9 mouse cellular contexts compared by ENCODE assay signal in genomic region chr17:34411117-34411516, GRCm38 (mm10). TPM values are rescaled to one million over a fixed set of nuclear protein-coding genes. Genes with fewer than 3 reads are reported as not detected.
DNase-seq lines count a peak whose midpoint lies in the region; ATAC-seq and TF ChIP-seq lines count a peak whose summit lies in the region.
"Had no signal": no experiment of that assay in that cellular context is flagged by ENCODE, and none has a peak within 500 bp of the region (broad histone marks: within the 10 kb centered on the region; RNA-seq: fewer than 3 reads in every experiment).

No protein-coding gene starts in this region.

- H3K36me3 ChIP-seq in testis, adult 2 months (ENCODE audit: control insufficient read depth, insufficient read depth, low read length) = no peaks in the 10 kb centered on the region; the same call in 1 of the 2 replicates
- no peaks in the 10 kb centered on the region for H3K36me3 ChIP-seq in liver, embryonic 11.5 days (ENCODE audit: control insufficient read depth, insufficient read depth, low read length)
- no peaks in the 10 kb centered on the region for H3K36me3 ChIP-seq in neural tube, embryonic 14.5 days (ENCODE audit: control insufficient read depth, insufficient read depth, low read length)

- no peaks in the 10 kb centered on the region for H3K4me1 ChIP-seq in testis, adult 2 months (ENCODE audit: control insufficient read depth, insufficient read depth, low read length)
- H3K4me1 ChIP-seq in liver, embryonic 11.5 days (replicated peaks; ENCODE audit: control insufficient read depth, insufficient read depth, low read length) = no peaks in the 10 kb centered on the region
- no peaks in the 10 kb centered on the region for H3K4me1 ChIP-seq in neural tube, embryonic 14.5 days (ENCODE audit: control insufficient read depth, insufficient read depth, low read length)

- H3K9ac ChIP-seq in liver, embryonic 11.5 days (ENCODE audit: low read depth, low read length) = no peak overlapping the region
- H3K9ac ChIP-seq in neural tube, embryonic 14.5 days (replicated peaks; ENCODE audit: low read depth, low read length) = no peak overlapping the region

- no peak overlapping the region for H3K4me3 ChIP-seq in testis, adult 2 months (ENCODE audit: control insufficient read depth, low read depth, low read length)
- no peak overlapping the region for H3K4me3 ChIP-seq in liver, embryonic 11.5 days (ENCODE audit: low read depth, low read length)
- no peak overlapping the region for H3K4me3 ChIP-seq in neural tube, embryonic 14.5 days (ENCODE audit: low read depth, low read length)
- H3K4me3 ChIP-seq: myocyte had no signal

- 22% methylated on average over 6 of the region's 6 CpGs for WGBS in liver, embryonic 11.5 days
- 19% methylated on average over 6 of the region's 6 CpGs for WGBS in neural tube, embryonic 14.5 days

- TF ChIP-seq POLR2A in testis, adult 2 months (IDR thresholded peaks at IDR 0.05; ENCODE audit: control insufficient read depth, low read depth, low read length) = no peak

- H3K4me2 ChIP-seq in liver, embryonic 11.5 days = no peak overlapping the region
- no peak overlapping the region for H3K4me2 ChIP-seq in neural tube, embryonic 14.5 days (ENCODE audit: low read depth, low read length)

- peak; percentile 78 for TF ChIP-seq CTCF in testis, adult 2 months (IDR thresholded peaks at IDR 0.05; ENCODE audit: control insufficient read depth, insufficient read depth, insufficient replicate concordance, low read depth, low read length)

- no peak for DNase-seq in testis, postnatal 14 days (ENCODE audit: low spot score)
- DNase-seq in cerebellum, adult 8-10 months = peak; percentile 59
- peak; percentile 73 to 87 for DNase-seq in frontal cortex, postnatal 36 days (ENCODE audit: low spot score in 2 of 2)
- peak; percentile 71 for DNase-seq in kidney, postnatal 10 days
- peak; percentile 41 for DNase-seq in liver, embryonic 11.5 days (ENCODE audit: low spot score)
- DNase-seq in thymus, adult 18-20 months = peak; percentile 25 to 34

- no peak overlapping the region for H3K27ac ChIP-seq in testis, adult 2 months (ENCODE audit: control insufficient read depth, insufficient read depth, low read depth, low read length)
- no peak overlapping the region for H3K27ac ChIP-seq in liver, embryonic 11.5 days (ENCODE audit: low read depth, low read length)
- H3K27ac ChIP-seq in neural tube, embryonic 14.5 days (ENCODE audit: low read depth, low read length) = no peak overlapping the region

- no peaks in the 10 kb centered on the region for H3K27me3 ChIP-seq in testis, adult 2 months (ENCODE audit: control insufficient read depth, insufficient read depth, low read length)
- H3K27me3 ChIP-seq in liver, embryonic 11.5 days (replicated peaks; ENCODE audit: control insufficient read depth, insufficient read depth, low read length) = 0 out of 2 replicates have a peak, but pooled peaks cover 3% of the 10 kb centered on the region
- H3K27me3 ChIP-seq in neural tube, embryonic 14.5 days (ENCODE audit: control insufficient read depth, insufficient read depth, low read length) = no peaks in the 10 kb centered on the region

- no peak for ATAC-seq in liver, embryonic 11.5 days (replicated peaks; ENCODE audit: low FRiP score)
- ATAC-seq in neural tube, embryonic 14.5 days (ENCODE audit: low read depth) = peak; percentile 70; the same call in 1 of the 2 replicates

- no peaks in the 10 kb centered on the region for H3K9me3 ChIP-seq in liver, embryonic 11.5 days (ENCODE audit: control insufficient read depth, low read length)
- no peaks in the 10 kb centered on the region for H3K9me3 ChIP-seq in neural tube, embryonic 14.5 days (ENCODE audit: control insufficient read depth, low read length)

RNA-seq across cellular contexts. Expression of gene BC051142, which starts 12.5 kb away (rescaled TPM):
- 883 and 1,115 TPM in 2 replicates for polyA plus RNA-seq in testis, adult 2 months (2012; rRNA removed)
- 0.41 TPM in 1 of 2 replicates, not detected in the other for polyA plus RNA-seq in liver, embryonic 11.5 days (2014; fragmentation: Nextera tagmentation; extraction: Ambion mirVana)
- 4.2 and 6.0 TPM in 2 replicates for polyA plus RNA-seq in neural tube, embryonic 14.5 days (2014; fragmentation: Nextera tagmentation; extraction: Ambion mirVana)
- polyA plus RNA-seq: myocyte had no signal

RNA-seq across cellular contexts. Expression of gene Btnl1, which starts 34.2 kb away (rescaled TPM):
- 0.14 and 0.15 TPM in 2 replicates for polyA plus RNA-seq in testis, adult 2 months (2012; rRNA removed)
- polyA plus RNA-seq in liver, embryonic 11.5 days (2014; fragmentation: Nextera tagmentation; extraction: Ambion mirVana) = not detected in 2 replicates
- polyA plus RNA-seq in neural tube, embryonic 14.5 days (2014; fragmentation: Nextera tagmentation; extraction: Ambion mirVana) = not detected in 2 replicates
- polyA plus RNA-seq: myocyte had no signal

RNA-seq across cellular contexts. Expression of gene Btnl2, which starts 56.5 kb away (rescaled TPM):
- 0.16 and 0.21 TPM in 2 replicates for polyA plus RNA-seq in testis, adult 2 months (2012; rRNA removed)
- polyA plus RNA-seq in liver, embryonic 11.5 days (2014; fragmentation: Nextera tagmentation; extraction: Ambion mirVana) = not detected in 2 replicates
- polyA plus RNA-seq in neural tube, embryonic 14.5 days (2014; fragmentation: Nextera tagmentation; extraction: Ambion mirVana) = not detected in 2 replicates
- polyA plus RNA-seq: myocyte had no signal

Comparison
In these comparisons a context has a peak if more than half of its experiments do, and no peak if none do; other contexts are left out.
1. RNA of gene BC051142, which starts 12.5 kb away (polyA plus RNA-seq): 883 to 1,115 TPM in testis, adult 2 months; 4.2 to 6.0 TPM in neural tube, embryonic 14.5 days and 0.41 TPM in liver, embryonic 11.5 days; every median in the first group is over 100 times any median in the second.